Mouse (Mus musculus) CH12.LX (cell line): Measurements from ENCODE around the gene Gm10024. TPM values are rescaled to one million over a fixed set of nuclear protein-coding genes. Genes with fewer than 3 reads are reported as not detected.
A peak's percentile ranks its signal among the peaks of the same experiment; 100 is the strongest.
"Not testable (repeated sequence)": the region's sequence is repeated elsewhere in the genome, so short reads cannot be mapped to it uniquely, and the experiment has no call there.

ENCODE experiments used
- DNase-seq: peaks from one replicate; pipeline ENCODE4 v3.0.0-alpha.2; 2013; ENCODE audit errors: extremely low read depth
- H3K27ac ChIP-seq: 2 replicates; pipeline ENCODE4 v1.5.1; 2012; ENCODE audit warnings: low read depth, mild to moderate bottlenecking, control low read depth, moderate library complexity; ENCODE audit not compliant: insufficient read depth
- H3K27me3 ChIP-seq: replicated peaks from 2 replicates; pipeline ENCODE3; 2012; ENCODE audit warnings: inconsistent platforms
- H3K36me3 ChIP-seq, 2 experiments: replicated peaks in 1 of 2; 2 replicates each; pipeline versions ENCODE3 to v1.6.1; 2012; ENCODE audit warnings: inconsistent platforms in 1 of 2, low read length in 1 of 2, mild to moderate bottlenecking in 1 of 2, mixed read lengths in 1 of 2, moderate library complexity in 1 of 2; ENCODE audit not compliant: control insufficient read depth in 1 of 2, insufficient read depth in 1 of 2
- H3K4me1 ChIP-seq, 2 experiments: 2 replicates each; pipeline ENCODE4 v1.6.1; 2012; ENCODE audit warnings: inconsistent platforms in 1 of 2, moderate library complexity in 1 of 2; ENCODE audit not compliant: insufficient read depth in 2 of 2, control insufficient read depth in 1 of 2
- H3K4me2 ChIP-seq: 2 replicates; pipeline ENCODE4 v1.6.1; 2012; ENCODE audit warnings: low read depth, mild to moderate bottlenecking, control low read depth; ENCODE audit not compliant: poor library complexity, insufficient read depth, severe bottlenecking
- H3K4me3 ChIP-seq, 3 experiments: fragments of 150-350 bp in 1 of 3; sonication (generic) in 1 of 3; replicated peaks in 1 of 3; 2 replicates each; pipeline versions ENCODE3 to v1.5.1; 2011 to 2012; ENCODE audit warnings: low read depth in 2 of 3, low read length in 2 of 3, mild to moderate bottlenecking in 2 of 3, moderate library complexity in 2 of 3, control low read depth in 1 of 3, improper control_type of control experiment in 1 of 3, inconsistent platforms in 1 of 3, mixed read lengths in 1 of 3; ENCODE audit not compliant: poor library complexity in 1 of 3
- H3K79me2 ChIP-seq: replicated peaks from 2 replicates; pipeline ENCODE4 v1.6.1; 2012; ENCODE audit warnings: mild to moderate bottlenecking, moderate library complexity; ENCODE audit not compliant: control insufficient read depth, poor library complexity, insufficient read depth, severe bottlenecking; ENCODE audit errors: extremely low read depth
- H3K9ac ChIP-seq: 2 replicates; pipeline ENCODE4 v1.6.1; 2012; ENCODE audit warnings: low read depth, mild to moderate bottlenecking, control low read depth, moderate library complexity; ENCODE audit not compliant: insufficient read depth
- H3K9me3 ChIP-seq: replicated peaks from 2 replicates; pipeline ENCODE3; 2012; ENCODE audit warnings: low read length, inconsistent platforms, mixed read lengths
- BHLHE40 ChIP-seq: IDR thresholded peaks from 2 replicates; pipeline ENCODE4 v1.6.1; 2011; ENCODE audit warnings: mild to moderate bottlenecking, low read depth, low read length, improper control_type of control experiment
- CTCF ChIP-seq, 2 experiments: IDR thresholded peaks in 1 of 2; conservative IDR thresholded peaks in 1 of 2; 2 replicates each; pipeline ENCODE4 v1.5.1; 2011 to 2012; ENCODE audit warnings: low read depth in 2 of 2, low read length in 2 of 2, improper control_type of control experiment in 1 of 2, inconsistent platforms in 1 of 2, mild to moderate bottlenecking in 1 of 2, moderate library complexity in 1 of 2
- ELF1 ChIP-seq: IDR thresholded peaks from 2 replicates; pipeline ENCODE4 v1.6.1; 2014; ENCODE audit warnings: low read depth, mild to moderate bottlenecking, inconsistent platforms, low read length, improper control_type of control experiment
- ETS1 ChIP-seq: conservative IDR thresholded peaks from 2 replicates; pipeline ENCODE4 v1.6.1; 2012; ENCODE audit warnings: low read depth, mild to moderate bottlenecking, inconsistent platforms, low read length, improper control_type of control experiment, moderate library complexity
- HCFC1 ChIP-seq: IDR thresholded peaks from 2 replicates; pipeline ENCODE4 v1.6.1; 2012; ENCODE audit warnings: low read depth, mild to moderate bottlenecking, inconsistent platforms, low read length, improper control_type of control experiment
- MEF2A ChIP-seq: IDR thresholded peaks from 2 replicates; pipeline ENCODE4 v1.6.1; 2014; ENCODE audit warnings: low read depth, mild to moderate bottlenecking, inconsistent platforms, low read length, improper control_type of control experiment, borderline replicate concordance
- MYC ChIP-seq: IDR thresholded peaks from 2 replicates; pipeline ENCODE4 v1.6.1; 2011; ENCODE audit warnings: low read depth, mild to moderate bottlenecking, improper control_type of control experiment, low read length
- POLR2A ChIP-seq: IDR thresholded peaks from 2 replicates; pipeline ENCODE4 v1.6.1; 2011; ENCODE audit warnings: low read depth, mild to moderate bottlenecking, improper control_type of control experiment, low read length
- POLR2AphosphoS2 ChIP-seq: IDR thresholded peaks from 2 replicates; pipeline ENCODE4 v1.6.1; 2011; ENCODE audit warnings: low read depth, low read length, improper control_type of control experiment
- RAD21 ChIP-seq: IDR thresholded peaks from 2 replicates; pipeline ENCODE4 v1.6.1; 2011; ENCODE audit warnings: low read depth, mild to moderate bottlenecking, low read length, improper control_type of control experiment, moderate library complexity
- SIN3A ChIP-seq: IDR thresholded peaks from 2 replicates; pipeline ENCODE4 v1.6.1; 2012; ENCODE audit warnings: low read length, improper control_type of control experiment, inconsistent platforms
- SMC3 ChIP-seq: IDR thresholded peaks from 2 replicates; pipeline ENCODE4 v1.6.1; 2011; ENCODE audit warnings: low read depth, low read length, improper control_type of control experiment
- TCF12 ChIP-seq: IDR thresholded peaks from 2 replicates; pipeline ENCODE4 v1.6.1; 2014; ENCODE audit warnings: low read depth, mild to moderate bottlenecking, inconsistent platforms, low read length, improper control_type of control experiment
- USF1 ChIP-seq: IDR thresholded peaks from 2 replicates; pipeline ENCODE4 v1.6.1; 2014; ENCODE audit warnings: low read depth, mild to moderate bottlenecking, inconsistent platforms, low read length, improper control_type of control experiment
- ZC3H11A ChIP-seq: IDR thresholded peaks from 2 replicates; pipeline ENCODE4 v1.6.1; 2012; ENCODE audit warnings: low read depth, mild to moderate bottlenecking, inconsistent platforms, low read length, improper control_type of control experiment
- ZKSCAN1 ChIP-seq: IDR thresholded peaks from 2 replicates; pipeline ENCODE4 v1.6.1; 2012; ENCODE audit warnings: low read depth, inconsistent platforms, low read length, improper control_type of control experiment, borderline replicate concordance
- ZNF384 ChIP-seq: IDR thresholded peaks from 2 replicates; pipeline ENCODE4 v1.6.1; 2012; ENCODE audit warnings: low read depth, low read length, improper control_type of control experiment, inconsistent platforms
- dilution Hi-C: fragments of 300-500 bp; cut with MboI; formaldehyde crosslinking; loops from 2 replicates; pipeline ENCODE4 v1.14.3; 2020; ENCODE audit warnings: low sequenced_read_pairs; ENCODE audit not compliant: extremely low pct_unique_long_range_greater_than_20kb, extremely low pct_ligation_motif_present
- in situ Hi-C: fragments of 300-500 bp; cut with MboI; formaldehyde crosslinking; loops from 3 replicates; pipeline ENCODE4 v1.14.3; 2019; ENCODE audit warnings: low sequenced_read_pairs, low pct_ligation_motif_present, low pct_unique_long_range_greater_than_20kb, mixed read lengths
- polyA plus RNA-seq: library from polyadenylated mRNA; unstranded; fragments of >175 nt; gene quantifications from 2 replicates; pipeline ENCODE4 v1.2.1, GENCODE M21; 2012; ENCODE audit warnings: low read depth; ENCODE audit not compliant: insufficient read length
- total RNA-seq, 2 experiments: library from RNA; depleted of rRNA; stranded (reverse); fragments of 300-350 nt in 1 of 2; fragments of >200 nt in 1 of 2; gene quantifications; 2 replicates each; pipeline ENCODE4 v1.2.3; 2012 to 2014

Gm10024 gene
- total and polyA plus RNA-seq, 3 experiments, result not detected

GRCm38 (mm10) chr10:77751254-77751653 is 40.0 kb downstream of the Gm10024 start, which contains the start of gene Gm9736:
Gene Gm9736 (minus strand): TSS chr10:77751354.
- H3K4me2 ChIP-seq, in situ Hi-C loops, H3K27ac ChIP-seq, H3K4me3 ChIP-seq, H3K79me2 ChIP-seq, H3K36me3 ChIP-seq, H3K9ac ChIP-seq, dilution Hi-C loops, H3K4me1 ChIP-seq, DNase-seq: not testable (repeated sequence)
- peaks cover 18% of the 10 kb centered on the region for H3K9me3 ChIP-seq
- peaks cover 19% of the 10 kb centered on the region for H3K27me3 ChIP-seq

- H3K79me2 ChIP-seq, in situ Hi-C loops, dilution Hi-C loops, H3K27ac ChIP-seq, H3K9ac ChIP-seq, H3K4me1 ChIP-seq, H3K4me2 ChIP-seq, H3K4me3 ChIP-seq, H3K36me3 ChIP-seq: not testable (repeated sequence)
- peak in 1 of 2 experiments; percentile 71; a peak in 2 of 4 replicates for TF ChIP-seq CTCF (conservative IDR thresholded peaks at IDR 0.05 in 1 of 2, IDR thresholded peaks at IDR 0.05 in 1 of 2; ENCODE audit: low read depth in 2 of 2, low read length in 2 of 2)
- peak; percentile 13 for TF ChIP-seq RAD21
- TF ChIP-seq SMC3, result peak; percentile 54
- Histone ChIP-seq H3K27me3 (peaks cover 23% of the 10 kb centered on the region), H3K9me3 (peaks cover 16% of the 10 kb centered on the region)
- peak; percentile 15 for DNase-seq
These were observed 41.1 kb downstream of the Gm10024 start for GRCm38 (mm10) chr10:77752312-77752711.

GRCm38 (mm10) chr10:77753448-77753847 is 42.2 kb downstream of the Gm10024 start:
- dilution Hi-C loops, result no loop called here
- no peaks in the 10 kb centered on the region for H3K36me3 ChIP-seq
- no peak for DNase-seq
- in situ Hi-C loops, result no loop called here
- H3K9me3 ChIP-seq, result peaks cover 7% of the 10 kb centered on the region
- no peak overlapping the region for H3K27ac ChIP-seq
- no peaks in the 10 kb centered on the region for H3K79me2 ChIP-seq
- H3K4me1 ChIP-seq, result no peaks in the 10 kb centered on the region
- H3K4me3 ChIP-seq, result no peak overlapping the region
- H3K27me3 ChIP-seq, result peaks cover 34% of the 10 kb centered on the region
- H3K4me2 ChIP-seq, result peak overlapping the region; percentile 26; the same call in 1 of the 2 replicates
- H3K9ac ChIP-seq, result no peak overlapping the region
- peak; percentile 49 for TF ChIP-seq RAD21
- peak in 1 of 2 experiments; percentile 51; a peak in 2 of 4 replicates for TF ChIP-seq CTCF (conservative IDR thresholded peaks at IDR 0.05 in 1 of 2, IDR thresholded peaks at IDR 0.05 in 1 of 2; ENCODE audit: low read depth in 2 of 2, low read length in 2 of 2)
- no peak for TF ChIP-seq ELF1
- no peak for TF ChIP-seq POLR2AphosphoS2
- TF ChIP-seq TCF12, result no peak
- no peak for TF ChIP-seq ZC3H11A
- TF ChIP-seq MYC, result 0 out of 2 replicates have a peak, but pooled peaks have one; percentile 23
- TF ChIP-seq MEF2A, result no peak
- no peak for TF ChIP-seq SIN3A
- no peak for TF ChIP-seq ZKSCAN1
- no peak for TF ChIP-seq ETS1
- no peak for TF ChIP-seq BHLHE40
- no peak for TF ChIP-seq USF1
- TF ChIP-seq POLR2A, result no peak
- no peak for TF ChIP-seq ZNF384
- TF ChIP-seq HCFC1, result no peak
- peak; percentile 39 for TF ChIP-seq SMC3

- H3K4me2 ChIP-seq, H3K9me3 ChIP-seq, in situ Hi-C loops, H3K36me3 ChIP-seq, H3K4me3 ChIP-seq, H3K79me2 ChIP-seq, H3K27ac ChIP-seq, dilution Hi-C loops, DNase-seq, H3K9ac ChIP-seq, H3K4me1 ChIP-seq: not testable (repeated sequence)
- H3K27me3 ChIP-seq, result peaks cover 39% of the 10 kb centered on the region
These were observed 48.3 kb downstream of the Gm10024 start, which contains the start of gene Gm3233 for GRCm38 (mm10) chr10:77759582-77759981. Gene Gm3233 (minus strand): TSS chr10:77759682.
